Mouse (Mus musculus): ENCODE measurements around the gene Dnlz. TPM values are rescaled to one million over a fixed set of nuclear protein-coding genes. Genes with fewer than 3 reads are reported as not detected.

Dnlz gene
- total RNA-seq, 2 experiments from 2014 or later, result 5.8 to 6.8 TPM

- ATAC-seq (replicated peaks; ENCODE audit: poor library complexity), result no peak
Measured at GRCm38 (mm10) chr2:26358667-26359320, 6.9 kb upstream of the Dnlz start.

GRCm38 (mm10) chr2:26357484-26357883 lies 5.6 kb upstream of the Dnlz start:
- ATAC-seq (replicated peaks; ENCODE audit: poor library complexity), result no peak

DNA sequence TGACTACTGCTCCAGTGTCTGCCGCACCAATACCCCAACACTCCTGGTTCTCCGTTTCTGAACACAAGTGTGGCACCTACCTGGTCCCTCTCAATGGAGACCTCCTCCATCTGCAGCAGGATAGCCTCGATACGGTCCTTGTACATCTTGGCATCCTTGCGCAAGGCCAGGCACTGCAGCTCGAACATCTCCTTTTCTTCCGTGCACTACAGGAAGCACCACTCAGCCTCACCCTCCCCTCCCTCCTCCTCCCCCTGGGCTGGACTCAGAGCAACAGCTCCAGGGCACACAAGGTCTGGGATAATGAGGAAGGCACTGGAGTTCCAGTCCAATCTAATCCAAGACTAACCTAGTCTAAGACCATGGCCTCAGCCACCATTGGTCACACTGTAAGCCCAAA lies 4.8 kb upstream of the Dnlz start:
- ATAC-seq (replicated peaks; ENCODE audit: poor library complexity), result no peak

DNA sequence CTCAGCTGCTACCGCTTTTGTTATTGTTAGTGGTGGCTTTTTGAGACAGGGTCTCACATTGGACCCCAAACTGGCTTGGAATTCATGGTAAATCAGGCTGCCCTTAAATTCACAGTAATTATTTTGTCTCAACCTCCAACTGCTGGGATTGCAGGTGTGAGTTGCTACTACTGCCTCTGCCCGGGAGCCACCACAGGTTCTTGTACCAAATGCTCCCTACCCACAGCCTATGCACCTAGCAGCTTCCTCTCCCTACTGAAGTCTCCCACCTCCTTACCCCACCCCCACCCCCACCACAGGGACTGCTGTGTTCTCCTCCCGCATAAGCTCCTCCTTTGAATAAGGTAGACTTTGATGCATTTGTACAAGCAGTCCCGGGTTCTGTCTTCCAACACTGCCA lies 4.3 kb upstream of the Dnlz start:
- ATAC-seq (replicated peaks; ENCODE audit: poor library complexity), result no peak

DNA sequence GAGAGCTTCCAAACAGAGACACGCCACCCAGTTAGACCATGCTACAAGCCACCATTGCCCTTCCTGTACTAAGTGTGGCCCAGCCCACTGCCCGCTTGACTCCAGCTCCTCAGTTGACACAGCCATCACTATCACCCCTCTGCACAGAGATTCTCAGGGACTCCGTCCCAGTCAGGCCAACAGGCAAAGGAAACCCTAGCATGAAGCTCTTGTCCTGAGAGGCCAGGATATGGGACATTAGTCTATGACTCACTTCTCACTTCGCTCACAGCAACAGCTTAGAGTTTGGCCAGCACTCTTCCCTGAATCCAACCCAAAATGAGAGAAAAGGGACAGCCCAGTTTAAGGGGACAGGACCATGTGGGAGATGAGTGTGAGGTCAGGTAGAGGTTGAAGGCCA lies 2.5 kb upstream of the Dnlz start:
- no peak for ATAC-seq (replicated peaks; ENCODE audit: poor library complexity)

DNA sequence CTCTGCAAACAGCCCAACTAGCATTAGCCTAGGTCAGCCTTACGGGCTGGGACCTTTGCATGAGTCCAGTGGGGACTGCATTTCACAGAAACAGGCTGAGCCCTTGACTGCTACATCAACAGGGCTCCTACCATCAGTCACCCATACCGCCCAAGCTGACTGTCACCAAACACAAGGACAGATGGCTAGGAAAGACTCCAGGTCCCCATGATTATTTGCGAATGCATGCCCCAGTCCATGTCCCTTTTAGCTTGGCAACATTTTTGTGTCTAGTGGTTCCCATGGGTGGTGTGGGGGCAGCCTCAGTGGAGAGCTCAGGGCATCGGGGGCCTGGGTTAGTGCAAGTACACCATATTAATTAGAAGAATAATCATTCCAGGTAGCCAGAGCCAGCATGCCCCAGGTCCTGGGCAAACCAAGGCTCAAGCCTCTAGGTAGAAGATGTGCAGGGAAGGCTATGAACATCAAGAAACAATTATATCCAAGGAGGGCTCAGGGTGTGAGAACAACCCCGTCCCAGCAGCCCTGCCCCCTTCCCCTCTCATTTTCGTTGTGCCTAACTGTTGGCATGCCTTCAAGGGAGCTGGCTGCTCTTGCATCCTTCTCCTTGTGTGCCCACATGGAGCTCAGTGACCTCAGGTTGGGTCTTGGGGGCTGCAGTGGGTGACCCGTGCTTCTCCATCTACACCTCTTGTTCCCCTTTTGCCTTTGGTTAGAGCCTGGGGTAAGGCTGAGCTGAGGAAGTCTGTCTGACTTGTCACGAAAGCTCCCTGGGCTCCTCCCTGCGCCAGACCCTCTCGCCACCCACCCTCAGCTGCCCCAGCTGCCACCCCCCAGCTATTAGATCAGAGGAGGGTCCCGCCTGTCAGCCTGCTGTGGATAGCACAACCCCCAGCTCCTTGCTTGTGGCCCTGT lies 1.4 kb upstream of the Dnlz start:
- ATAC-seq (replicated peaks; ENCODE audit: poor library complexity), result no peak

GRCm38 (mm10) chr2:26352291-26352910 lies 491 bp upstream of the Dnlz start:
- peak; percentile 32 for ATAC-seq (replicated peaks; ENCODE audit: poor library complexity)

DNA sequence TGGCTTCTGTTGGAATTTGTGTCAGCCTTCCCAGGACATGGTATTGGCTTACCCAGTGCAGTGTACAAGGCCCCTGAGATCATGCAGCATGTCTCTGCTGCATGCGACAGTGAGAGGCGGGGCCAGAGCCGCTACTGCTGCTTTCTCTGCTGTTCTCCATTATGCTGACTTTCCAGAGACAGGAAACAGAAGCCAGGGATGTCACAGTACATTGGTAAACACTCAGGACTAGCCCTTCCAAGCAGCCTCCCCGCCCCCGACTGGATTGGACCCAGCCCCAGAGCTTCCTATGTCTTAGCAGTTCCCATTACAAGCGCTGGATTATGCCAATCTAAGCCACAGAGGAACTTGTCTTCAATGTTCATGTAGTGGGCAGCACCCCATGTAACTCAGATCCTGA lies 3.7 kb downstream of the Dnlz start:
- no peak for ATAC-seq (replicated peaks; ENCODE audit: poor library complexity)

- ATAC-seq (replicated peaks; ENCODE audit: poor library complexity), result no peak
Measured at GRCm38 (mm10) chr2:26342609-26343490, 9.1 kb downstream of the Dnlz start.

DNA sequence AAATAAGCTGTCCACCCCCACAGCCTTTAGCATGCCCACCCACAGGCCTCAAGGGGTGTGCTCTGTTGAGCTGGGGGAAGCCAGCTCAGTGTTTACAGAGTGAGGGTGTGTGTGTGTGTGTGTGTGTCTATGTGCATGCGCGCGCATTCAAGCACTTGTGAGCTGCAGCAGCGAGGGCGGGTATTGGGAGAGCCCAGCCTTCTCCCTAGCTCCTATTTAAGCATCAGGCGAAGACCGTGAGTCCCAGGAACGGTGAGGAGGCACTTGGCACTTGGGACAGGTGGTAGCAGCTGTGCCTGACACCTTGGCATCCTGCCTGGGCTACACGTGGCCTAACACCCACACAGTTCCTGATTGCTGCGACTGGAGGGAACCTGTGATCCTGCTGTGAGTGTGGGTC lies 9.9 kb downstream of the Dnlz start:
- no peak for ATAC-seq (replicated peaks; ENCODE audit: poor library complexity)

DNA sequence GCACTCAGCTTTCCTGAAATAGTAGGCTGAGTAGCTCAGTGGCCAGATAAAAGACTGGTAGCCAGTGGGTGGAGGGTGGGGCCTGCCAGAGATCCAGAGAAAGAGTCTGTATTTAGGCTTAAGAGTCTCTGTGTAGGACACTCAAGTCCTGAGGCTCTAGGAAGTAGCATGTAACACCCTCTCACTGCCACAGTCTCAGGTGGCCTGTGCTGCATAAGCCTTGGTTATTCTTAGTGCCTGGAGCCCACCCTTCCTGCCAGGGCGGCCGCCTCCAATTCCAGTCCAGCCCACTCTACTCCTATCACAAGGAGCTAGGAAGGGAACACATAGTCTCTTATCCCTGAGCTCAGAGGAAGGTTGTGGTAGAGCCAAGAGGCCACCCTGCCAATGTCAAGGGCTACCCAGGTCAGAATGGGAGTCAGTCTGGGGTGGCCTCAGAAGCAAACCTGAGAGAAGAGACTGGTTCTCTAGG lies 10.4 kb downstream of the Dnlz start:
- ATAC-seq (replicated peaks; ENCODE audit: poor library complexity), result no peak

DNA sequence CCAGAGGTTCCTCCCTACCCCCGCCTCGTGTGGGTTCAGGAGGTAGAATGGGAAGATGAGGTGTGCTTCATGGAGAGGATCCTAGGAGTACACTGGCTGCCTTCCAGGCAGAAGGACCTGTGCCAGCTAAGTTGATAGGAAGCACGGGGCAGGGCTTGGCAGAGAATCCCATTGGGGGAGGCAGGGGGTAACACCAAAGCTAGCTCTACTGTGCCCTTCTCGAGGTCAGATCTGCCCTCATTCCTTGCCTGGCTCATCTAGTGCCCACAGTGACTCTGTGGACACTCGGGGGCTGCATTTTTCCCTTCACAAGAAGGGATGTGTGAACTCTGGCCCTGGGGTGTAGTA lies 12.7 kb downstream of the Dnlz start:
- ATAC-seq (replicated peaks; ENCODE audit: poor library complexity), result no peak

DNA sequence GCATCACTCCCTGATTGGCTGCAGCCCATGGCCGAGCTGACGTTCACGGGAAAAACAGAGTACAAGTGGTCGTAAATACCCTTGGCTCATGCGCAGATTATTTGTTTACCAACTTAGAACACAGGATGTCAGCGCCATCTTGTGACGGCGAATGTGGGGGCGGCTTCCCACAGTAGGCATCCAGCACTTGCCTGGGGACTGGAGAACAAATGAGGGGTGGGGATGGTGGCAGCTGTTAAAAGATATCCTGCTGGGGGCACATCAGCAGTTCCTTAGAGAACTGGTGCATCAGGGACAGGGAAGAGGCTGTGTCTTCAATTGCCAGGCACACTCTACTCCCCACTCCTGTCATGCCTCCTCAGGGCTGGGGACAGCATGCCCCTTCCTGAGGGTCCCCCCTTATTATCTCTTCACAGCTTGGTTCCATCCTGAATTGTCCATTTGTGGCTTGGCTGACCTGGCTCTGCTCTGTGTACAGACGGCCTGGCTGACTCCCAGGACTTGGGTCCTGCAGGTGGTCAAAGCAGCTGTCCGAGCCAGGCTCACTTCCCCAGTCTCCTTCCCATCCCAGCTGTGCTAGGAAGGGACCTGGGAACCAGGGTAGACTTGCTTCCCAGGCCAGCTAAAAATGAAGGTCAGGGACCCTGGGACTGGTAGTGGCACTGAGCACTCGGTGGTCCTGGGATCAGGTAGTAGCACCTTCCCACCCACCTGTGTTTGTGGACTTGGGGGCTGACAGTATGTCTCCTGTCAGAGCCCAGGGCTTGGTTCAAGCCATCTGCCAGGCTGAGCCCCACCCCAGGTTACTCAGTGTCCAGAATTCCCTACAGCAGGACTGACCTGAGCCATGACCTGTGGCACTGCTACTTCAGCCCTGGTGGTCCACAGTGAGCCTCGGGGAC lies 13.4 kb downstream of the Dnlz start:
- no peak for ATAC-seq (replicated peaks; ENCODE audit: poor library complexity)

- ATAC-seq (replicated peaks; ENCODE audit: poor library complexity), result no peak
Measured at GRCm38 (mm10) chr2:26330702-26331101, 21.2 kb downstream of the Dnlz start.

GRCm38 (mm10) chr2:26330056-26330468 lies 21.8 kb downstream of the Dnlz start:
- ATAC-seq (replicated peaks; ENCODE audit: poor library complexity), result no peak

GRCm38 (mm10) chr2:26329402-26329801 lies 22.5 kb downstream of the Dnlz start:
- no peak for ATAC-seq (replicated peaks; ENCODE audit: poor library complexity)

DNA sequence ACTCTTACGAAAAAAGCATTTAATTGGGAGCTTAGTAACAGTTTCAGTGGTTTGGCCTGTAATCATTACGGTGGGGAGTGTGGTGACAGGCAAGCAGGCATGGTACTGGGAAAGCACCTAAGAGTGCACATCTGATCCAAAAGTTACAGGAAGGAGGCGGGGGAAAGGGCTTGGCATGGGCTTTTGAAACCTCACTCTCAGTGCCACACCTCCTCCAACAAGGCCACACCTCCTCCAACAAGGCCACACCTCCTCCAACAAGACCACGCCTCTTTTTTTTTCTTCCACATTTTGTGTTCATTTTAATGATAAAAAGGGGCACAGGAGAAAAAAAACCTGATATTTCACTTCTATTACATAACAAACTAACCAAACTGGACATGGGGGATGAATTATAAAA lies 24.1 kb downstream of the Dnlz start:
- peak; percentile 67 for ATAC-seq (replicated peaks; ENCODE audit: poor library complexity)

DNA sequence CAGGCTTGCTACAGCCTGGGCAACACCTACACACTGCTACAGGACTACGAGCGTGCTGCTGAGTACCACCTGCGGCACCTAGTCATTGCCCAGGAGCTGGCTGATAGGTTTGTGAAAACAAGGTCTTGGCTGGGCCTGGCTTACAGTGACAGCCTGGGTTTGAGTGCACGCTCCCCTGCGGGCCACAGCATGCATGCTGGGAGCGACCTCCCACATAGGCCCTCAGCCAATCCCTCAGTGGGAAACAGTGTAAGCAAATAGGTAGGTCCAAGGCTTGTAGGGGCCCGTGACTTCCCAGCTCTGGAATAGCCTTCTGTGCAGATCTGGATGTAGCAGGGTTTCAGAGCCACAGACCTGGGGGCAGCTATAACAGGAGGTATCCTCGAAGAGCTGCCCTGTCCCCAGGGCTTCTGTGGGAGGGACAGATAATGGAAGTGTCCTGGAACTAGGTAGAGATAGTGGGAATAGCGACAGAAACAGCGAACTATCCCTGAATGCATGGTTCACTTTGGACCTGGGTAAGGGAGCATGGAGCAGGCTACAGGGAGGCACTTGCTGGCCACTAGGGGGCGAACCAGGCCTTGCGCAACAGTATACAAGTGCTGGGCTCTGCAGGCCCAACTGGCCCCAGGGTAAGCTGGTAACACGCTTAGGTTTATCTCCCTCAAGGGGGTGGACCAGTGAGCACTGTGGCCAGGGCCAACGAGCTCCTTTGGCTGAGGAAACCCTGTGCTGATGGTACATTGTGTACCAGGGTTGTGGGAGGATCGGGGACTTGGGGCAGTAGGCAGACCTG lies 26.3 kb downstream of the Dnlz start:
- peak; percentile 89 for ATAC-seq (replicated peaks; ENCODE audit: poor library complexity)

DNA sequence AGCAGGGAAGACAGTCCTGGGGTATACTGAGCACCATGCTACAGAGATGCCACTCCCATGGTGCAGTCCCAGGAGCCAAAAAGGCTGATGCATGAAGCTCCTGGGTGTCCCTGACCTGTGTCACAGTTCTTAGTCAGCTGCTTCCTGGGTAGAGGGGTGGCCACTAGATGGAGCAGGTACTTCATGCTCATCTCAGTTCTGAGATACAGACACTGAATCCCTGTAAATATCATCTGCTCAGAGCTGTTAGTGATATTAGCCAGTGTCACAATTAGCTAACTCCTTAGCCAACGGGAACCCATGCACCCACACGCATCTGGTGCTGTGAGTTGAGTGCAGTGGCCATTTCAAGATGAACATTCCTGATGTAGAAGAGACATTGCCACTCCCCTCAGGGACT lies 27.0 kb downstream of the Dnlz start:
- peak; percentile 53 for ATAC-seq (replicated peaks; ENCODE audit: poor library complexity)
